Mouse (Mus musculus): ENCODE measurements at regions not wholly inside any gene's neighbourhood (a gene's known extent, or its start where the extent isn't known, plus 50 kb on each side); places are given as distances from the start of the nearest gene placed in this dataset.

DNA sequence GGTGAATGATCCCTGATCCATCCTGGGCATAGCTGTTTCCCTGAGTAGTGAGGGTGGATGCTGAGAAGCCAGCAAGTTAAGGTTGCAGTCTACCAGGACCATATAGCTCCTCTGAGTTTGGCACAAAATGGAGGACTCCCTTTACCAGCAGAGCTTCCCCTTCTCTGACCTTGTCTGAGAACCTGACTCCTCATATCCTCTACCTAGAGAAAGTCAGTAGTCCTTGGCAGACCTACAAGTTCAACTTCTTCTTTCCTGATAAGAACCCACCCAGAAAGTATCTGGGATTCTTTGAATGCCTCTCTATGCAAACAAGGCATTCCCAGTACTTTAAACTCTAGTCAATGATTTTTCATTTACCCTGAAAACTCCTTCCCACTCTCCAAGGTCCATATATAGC, 193.3 kb upstream of the Egln3 start:
- DNase-seq (ENCODE audit: low spot score in 2 of 2) = no peak

DNA sequence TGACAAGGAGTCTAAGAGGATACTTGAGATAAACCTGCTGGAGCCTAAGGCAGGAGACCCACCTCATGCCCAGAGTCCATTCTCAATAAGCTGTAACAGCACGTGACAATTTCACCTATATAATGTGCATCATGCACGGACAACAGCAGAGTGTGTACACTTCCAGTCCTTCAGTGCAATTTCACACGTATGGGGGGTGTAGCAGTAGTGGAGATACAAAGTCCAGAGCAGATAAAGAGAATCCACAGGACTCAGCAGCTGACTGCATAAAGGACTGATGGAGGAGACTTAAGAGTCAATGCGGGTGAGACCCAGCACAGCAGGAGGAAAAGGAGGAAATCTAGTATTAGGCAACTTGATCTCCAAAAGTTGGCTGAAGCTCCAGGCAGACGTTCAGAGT, 192.7 kb upstream of the Egln3 start:
- no peak for DNase-seq (ENCODE audit: low spot score in 2 of 2)

DNA sequence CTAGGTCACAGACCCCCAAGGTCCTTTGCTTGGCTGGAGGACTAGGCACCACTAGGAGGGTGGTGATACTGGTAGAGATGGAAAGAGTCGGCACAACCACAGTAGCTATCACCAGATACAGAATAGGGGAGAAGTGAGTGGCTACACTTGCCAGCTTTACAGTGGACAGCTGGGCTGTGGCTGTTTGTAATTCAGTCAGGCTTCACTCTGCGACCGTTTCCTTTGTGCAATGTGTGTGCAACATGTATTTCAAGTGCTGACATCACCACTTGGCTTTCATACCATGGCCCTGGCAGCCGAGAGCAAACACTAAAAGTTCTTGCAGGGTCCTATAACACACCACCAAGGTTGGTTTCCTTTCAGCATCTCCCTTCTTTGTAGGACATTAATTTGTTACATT, 181.7 kb upstream of the Egln3 start:
- no peak for DNase-seq (ENCODE audit: low spot score in 2 of 2)

DNA sequence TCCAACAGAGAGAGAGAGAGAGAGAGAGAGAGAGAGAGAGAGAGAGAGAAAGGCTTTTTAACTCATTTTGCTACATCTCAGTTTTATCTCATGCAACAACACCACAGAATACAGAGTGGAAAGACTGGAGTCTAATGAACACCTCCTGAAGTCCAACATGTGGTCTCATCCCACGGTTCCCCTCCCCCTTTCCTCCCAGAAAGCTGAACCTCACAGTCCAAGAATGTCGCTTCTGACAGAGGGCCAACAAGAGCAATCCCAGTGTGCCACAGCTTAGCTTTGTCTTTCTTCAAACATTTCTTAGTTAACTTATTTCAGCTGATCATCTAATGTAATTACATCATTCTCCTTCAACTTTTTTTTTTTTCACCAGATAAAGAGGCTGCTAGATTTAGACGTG, 180.5 kb upstream of the Egln3 start:
- no peak for DNase-seq (ENCODE audit: low spot score in 2 of 2)

DNA sequence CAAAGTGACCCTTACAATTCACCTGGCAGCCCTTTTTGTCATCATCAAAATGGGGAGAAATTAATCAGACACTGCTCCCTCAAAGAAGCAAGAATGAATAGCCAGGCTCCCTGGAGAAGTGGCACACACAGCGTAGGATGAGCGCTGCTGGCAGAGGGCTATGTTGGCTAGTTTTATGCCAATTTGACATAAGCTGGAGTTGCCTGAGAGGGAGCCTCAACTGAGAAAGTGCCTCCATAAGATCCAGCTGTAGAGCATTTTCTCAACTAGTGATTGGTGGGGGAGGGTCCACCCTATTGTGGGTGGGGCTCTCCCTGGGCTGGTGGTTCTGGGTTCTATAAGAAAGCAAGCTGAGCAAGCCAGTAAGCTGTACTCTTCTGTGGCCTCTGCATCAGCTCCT, 179.3 kb upstream of the Egln3 start:
- DNase-seq (ENCODE audit: low spot score in 2 of 2) = no peak

DNA sequence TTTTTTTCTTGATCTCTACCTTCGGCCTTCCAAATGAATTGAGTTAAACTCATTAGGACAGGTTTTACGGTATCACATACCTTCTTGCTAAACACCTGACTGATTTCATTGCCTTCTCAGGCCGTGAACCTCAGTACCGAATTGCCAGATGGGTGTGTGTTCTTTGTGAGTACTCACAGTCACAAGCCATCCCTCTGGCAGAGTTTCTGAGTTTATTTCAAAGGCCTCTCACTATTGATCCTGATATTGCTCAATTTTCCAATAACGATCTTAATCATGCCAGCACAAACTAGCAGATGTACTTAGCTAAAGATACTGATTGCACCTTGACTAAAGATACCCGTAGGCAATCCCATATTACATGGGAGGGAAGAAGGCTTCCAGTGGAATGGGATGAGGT, 178.4 kb upstream of the Egln3 start:
- DNase-seq (ENCODE audit: low spot score in 2 of 2) = no peak

DNA sequence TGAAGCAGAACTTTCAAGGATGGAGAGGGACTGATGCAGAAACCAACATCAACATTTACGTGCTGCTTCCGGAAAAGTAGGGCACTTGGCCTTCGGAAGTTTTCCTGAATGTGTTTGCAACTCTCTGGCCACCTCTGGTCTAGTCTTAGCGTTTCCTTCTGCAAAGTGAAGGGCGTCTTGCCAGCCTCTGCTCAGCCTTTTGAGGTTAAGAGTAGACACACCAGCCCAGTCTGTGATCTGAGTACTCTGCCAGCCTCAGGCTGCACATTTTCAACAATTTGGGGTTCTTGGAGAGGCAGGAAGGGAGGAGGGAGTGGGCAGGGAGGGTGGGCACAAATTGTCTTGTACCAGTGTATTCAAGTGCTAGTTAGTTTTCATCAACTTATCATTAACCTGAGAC, 176.7 kb upstream of the Egln3 start:
- DNase-seq (ENCODE audit: low spot score in 2 of 2) = no peak

DNA sequence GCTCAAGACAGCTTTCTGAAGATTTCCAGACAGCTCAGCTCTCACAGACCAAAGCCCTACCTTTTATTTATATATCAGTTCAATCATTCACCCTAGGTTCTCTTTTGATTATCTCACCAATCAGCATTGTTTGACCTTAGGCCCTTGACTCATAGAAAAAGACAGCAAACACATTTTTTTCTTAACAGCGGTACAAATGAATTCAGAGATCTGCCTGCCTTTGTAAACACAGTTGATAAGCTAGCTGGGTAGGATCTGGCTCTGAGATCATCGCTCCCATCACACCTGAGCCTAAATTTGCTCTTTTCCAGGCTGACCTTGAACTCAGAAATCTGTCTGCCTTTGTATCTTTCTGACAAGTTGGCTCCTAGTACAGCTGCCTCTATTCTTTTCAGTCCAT, 174.9 kb upstream of the Egln3 start:
- no peak for DNase-seq (ENCODE audit: low spot score in 2 of 2)

DNA sequence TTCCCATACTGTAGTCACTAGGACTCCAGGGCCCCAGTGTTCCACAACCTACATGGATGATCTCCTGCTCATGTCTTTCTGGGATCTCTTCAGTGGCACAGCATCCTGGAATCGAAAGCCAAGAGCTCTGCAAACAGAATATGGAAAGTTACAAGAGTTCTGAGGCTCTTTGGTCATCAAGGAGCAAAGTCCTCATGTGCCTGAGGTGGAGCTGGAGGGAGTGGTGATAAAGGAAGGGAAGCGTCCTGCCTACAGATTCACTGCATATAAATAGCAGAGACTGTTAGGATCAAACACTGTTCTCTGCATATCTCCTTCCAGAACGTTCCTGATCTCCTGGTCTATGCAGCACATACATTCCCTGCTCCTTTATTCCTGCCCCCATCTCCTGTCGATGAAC, 170.4 kb upstream of the Egln3 start:
- no peak for DNase-seq (ENCODE audit: low spot score in 2 of 2)

DNA sequence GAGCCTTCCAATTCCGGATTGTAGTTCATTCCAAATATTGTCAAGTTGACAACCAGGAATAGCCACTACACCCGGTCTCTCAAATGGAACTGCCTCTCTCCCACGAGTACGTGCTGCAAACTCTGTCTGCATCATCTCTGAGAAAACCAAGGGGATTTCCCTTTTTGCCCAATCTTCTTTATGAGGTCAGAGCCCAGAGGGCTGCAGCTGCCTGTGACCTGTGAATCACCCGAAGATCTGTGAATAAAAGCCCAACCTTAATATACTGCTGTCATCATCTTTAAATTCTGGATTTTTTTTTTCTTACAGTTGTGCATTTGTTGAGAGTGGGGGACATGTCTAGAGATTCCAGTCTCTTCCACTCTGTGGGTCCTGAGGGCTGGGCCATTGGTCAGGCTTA, 165.6 kb upstream of the Egln3 start:
- no peak for DNase-seq (ENCODE audit: low spot score in 2 of 2)

DNA sequence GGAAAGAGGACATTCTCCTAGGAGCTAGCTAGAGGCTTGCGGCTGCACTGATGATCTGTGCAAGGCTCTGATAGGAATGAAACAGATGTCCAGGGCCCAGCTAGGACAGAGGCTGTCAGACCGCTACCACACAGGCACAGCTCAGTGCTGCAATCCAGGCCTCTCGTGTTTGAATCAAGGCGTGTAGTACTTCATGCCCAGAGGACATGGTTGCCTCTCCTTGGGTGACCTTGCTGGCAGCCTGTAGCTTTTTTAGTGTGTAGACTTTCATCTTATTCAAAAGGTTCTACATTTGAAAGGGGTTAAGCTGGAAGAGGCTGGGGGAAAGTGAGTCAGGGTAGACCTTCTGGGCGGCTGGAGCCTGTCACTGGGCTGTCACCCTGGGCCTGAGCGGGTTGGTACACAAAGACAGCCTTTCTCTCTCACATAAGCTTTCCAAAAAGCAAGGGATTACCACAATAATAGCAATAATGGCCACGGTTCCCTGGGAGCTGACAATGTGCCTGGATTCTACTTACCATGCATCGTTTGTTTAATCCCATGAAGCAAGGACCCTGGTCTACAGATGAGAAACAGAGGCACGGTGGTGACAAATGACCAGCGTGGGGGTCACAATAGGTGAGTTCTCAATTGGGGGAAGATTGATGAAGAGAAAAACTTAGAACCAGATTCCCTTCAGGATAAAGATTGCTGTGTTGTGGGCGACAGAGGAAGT, 160.9 kb upstream of the Egln3 start:
- no peak for DNase-seq (ENCODE audit: low spot score in 2 of 2)

DNA sequence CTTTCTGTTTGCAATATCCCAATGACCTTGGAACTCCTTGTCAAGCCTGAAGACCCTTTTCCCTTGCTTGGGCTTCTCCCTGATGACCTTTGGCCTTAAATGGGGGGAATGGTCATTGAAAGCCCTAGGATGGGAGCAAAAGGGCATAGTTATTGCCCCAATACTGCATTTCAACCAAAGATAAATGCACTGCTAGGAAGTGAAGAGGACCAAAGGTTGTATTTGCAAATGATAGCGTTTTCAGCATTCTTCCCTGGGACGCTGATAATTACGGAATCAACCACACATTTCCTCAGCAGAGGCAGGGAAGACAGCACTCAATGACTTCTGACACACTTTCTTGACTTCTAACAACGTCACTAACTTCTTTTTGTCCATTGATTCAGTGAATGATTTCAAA, 158.1 kb upstream of the Egln3 start:
- DNase-seq (ENCODE audit: low spot score in 2 of 2) = no peak

DNA sequence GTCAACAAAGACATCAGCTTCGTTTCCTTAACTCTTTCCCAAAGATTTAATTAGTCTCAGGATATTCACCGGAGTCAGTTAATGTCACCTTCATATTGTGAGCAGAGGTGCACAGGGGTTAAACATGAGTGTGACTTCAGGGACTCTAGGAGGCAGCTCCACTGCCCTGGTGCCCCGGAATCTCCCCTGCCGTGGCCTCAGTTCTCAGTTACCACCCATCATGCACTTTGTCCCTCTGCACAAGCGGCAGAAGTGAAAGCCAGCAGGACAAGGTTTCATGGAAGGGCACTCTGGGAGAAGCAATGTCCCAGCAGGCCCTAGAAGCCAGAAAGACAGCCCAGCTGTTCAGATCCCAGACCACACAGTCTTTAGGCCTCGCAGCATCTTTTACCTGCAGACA, 150.5 kb upstream of the Egln3 start:
- DNase-seq (ENCODE audit: low spot score in 2 of 2) = no peak

DNA sequence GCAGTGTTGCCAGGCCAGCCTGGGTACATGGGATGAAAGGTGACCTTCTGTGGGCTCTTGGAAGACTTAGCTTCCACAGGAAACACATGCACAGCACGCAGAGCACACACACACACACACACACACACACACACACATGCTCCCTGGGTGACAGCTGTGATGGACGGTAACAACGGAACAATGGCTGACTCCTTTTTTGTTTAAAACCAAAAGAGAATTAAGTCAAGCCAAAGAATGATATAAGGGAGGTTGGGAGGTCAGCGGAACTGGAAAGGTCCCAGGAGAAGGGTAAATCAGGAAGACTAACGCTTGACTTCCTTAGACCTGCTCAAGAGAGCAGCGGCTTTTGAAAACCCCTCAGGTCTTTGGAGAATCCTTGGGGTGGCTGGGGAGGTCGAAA, 150.0 kb upstream of the Egln3 start:
- DNase-seq (ENCODE audit: low spot score in 2 of 2) = no peak

DNA sequence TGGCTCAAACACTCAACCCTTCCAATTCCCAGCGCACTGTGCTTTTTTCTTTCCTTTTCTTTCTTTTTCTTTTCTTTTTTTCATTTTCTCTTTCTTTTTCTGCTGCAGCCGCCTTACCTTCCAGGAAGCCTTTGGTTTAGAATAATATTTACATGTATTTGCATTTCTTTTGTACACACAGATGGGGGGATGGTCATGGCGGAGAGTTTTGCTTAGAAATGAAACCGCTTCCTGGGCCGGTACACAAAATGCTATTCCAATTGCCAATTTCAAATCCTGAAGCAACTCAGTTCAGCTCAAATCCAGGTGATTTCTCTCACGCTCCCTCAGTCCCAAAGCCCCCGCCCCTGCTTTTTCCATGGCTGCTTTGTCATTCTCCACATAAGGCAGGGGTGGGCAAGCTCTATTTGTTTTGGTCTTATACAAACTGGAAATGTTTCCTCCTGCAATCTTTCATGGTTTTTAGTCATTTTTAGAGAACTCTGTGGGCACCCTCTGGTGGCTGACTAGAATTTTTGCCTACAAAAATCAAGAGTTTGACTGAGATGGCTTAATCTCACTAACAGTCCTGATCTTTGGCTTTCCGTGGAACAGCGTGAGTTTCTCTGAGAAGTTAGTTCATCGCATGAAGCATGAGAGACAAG, 149.4 kb upstream of the Egln3 start:
- no peak for DNase-seq (ENCODE audit: low spot score in 2 of 2)

DNA sequence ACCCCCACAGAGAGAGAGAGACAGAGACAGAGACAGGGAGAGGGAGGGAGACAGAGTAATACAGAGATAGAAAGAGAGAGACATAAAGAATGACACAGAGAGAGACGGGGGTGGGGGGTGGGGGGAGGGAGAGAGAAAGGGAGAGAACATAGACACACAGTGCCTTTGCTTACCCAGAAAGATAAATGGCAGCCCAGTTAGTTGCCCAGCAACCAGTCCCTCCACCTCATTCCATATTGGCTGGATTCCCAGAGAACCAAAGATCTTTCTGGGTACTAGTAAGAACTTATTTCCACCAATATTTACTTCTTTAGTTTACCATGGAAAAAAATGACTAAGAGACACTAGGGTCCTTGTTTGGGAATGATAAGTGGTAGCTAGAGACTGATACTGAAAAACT, 146.6 kb upstream of the Egln3 start:
- no peak for DNase-seq (ENCODE audit: low spot score in 2 of 2)

DNA sequence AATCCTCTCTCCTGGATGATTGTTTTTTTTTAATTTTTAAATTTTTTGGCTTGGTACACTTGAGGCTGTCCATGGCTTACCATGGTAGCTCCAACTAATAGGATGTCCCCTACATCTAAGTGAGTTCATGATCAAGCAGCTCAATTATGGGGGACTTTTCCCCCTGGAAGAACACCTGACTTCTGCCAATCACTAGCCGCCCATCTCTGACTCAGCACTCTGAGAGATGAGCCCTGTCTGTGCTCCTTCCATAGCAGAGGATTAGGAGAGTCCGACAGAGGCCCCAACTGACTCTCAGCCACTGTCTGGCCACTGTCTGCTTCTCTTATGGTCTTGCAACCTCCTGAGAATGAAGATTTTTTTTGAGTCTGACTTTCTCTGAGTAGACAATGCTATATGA, 145.7 kb upstream of the Egln3 start:
- no peak for DNase-seq (ENCODE audit: low spot score in 2 of 2)

DNA sequence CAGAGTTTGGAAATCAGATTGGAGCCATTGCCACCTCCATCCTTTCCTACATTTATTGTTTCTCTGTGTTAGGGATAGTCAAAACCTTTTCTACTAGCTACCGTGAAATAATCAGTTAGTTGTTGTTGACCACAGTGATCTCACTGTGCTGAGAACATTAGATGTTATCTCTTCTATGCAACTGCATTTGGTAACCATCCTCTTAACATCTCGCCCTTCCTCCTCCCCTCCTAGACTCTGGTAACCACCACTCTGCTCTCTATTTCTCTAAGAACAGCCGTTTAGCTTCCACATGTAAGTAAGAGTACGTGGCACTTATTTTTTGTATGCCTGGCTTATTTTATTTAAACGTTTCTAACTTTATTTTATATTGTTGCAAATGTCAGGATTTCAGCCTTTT, 139.8 kb upstream of the Egln3 start:
- no peak for DNase-seq (ENCODE audit: low spot score in 2 of 2)

DNA sequence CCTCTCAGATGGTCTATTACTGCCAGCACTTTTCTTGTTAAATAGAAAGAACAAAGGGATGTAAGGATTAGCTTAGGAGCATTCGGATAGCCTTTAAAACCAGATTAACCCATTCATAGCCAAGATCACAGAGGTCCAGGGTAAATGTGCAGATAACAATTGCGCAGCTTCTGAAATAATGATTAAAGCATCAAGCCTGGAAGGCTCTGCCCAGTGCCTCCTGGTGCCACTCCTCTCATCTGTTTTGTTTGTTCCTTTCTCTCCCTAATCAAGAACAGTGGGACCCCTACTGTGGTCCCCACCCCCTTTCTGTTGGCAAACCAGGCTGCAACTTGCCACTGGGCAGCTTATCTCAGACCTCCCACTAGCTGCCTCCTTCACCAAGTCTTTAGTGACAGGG, 131.8 kb upstream of the Egln3 start:
- no peak for DNase-seq (ENCODE audit: low spot score in 2 of 2)

DNA sequence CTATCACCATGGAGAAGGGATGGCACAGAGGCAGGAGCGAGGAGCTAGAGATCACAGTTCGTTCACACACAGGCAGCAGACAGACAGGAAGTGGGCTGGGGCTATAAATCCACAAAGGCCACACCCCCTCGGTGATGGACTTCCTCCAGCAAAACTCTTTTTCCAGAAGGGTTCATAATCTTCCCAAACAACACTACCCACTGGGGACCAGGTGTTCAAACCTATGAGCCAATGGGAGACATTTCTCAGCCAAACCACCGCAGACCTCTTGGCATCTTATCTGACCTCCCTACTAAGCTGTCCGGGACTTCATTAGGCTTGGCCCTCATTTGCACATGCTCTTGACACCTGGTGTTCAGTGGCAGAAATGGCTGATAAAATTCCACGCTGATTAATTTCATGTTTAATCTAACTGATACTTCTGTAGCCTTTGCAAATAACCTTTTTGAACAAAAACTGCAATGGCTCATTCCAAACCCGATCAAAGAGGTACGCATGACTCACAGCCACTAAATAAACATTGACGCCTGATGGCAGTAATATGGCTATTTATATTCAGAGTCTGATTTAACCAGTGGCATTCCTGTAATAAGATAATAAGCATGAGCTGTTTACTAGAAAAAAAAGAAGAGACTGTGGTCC, 131.0 kb upstream of the Egln3 start:
- DNase-seq (ENCODE audit: low spot score in 2 of 2) = no peak

DNA sequence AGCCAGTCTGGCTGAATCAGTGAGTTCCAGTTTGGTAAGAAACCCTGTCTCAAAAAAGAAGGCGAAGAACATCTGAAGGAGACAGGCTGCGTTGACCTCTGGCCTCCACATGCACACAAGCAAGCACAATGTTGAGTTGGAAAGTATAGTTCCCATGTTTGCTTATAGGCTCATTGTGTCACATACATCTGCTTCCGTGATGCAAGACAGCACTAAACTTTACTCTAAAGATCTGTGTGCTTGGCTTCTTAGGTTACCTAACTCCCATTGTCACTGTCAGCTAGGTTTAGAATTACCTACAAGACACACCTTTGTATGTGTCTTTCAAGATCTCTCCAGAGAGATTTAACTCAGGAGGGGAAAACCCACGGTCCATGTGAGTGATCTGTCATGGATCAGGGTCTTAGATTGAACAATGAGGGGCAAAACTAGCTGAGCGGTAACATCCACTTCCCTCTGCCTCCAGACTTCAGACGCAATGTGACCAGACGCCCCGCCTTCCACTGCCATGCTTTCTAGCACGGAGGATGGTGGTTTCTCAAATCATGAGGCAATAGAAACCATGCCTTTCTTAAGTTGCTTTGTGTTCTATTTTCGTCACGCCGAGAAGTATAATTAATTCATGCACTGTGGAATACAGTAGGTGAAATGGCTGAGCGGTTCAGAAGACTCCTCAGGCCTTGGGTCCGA, 130.1 kb upstream of the Egln3 start:
- DNase-seq (ENCODE audit: low spot score in 2 of 2) = no peak

DNA sequence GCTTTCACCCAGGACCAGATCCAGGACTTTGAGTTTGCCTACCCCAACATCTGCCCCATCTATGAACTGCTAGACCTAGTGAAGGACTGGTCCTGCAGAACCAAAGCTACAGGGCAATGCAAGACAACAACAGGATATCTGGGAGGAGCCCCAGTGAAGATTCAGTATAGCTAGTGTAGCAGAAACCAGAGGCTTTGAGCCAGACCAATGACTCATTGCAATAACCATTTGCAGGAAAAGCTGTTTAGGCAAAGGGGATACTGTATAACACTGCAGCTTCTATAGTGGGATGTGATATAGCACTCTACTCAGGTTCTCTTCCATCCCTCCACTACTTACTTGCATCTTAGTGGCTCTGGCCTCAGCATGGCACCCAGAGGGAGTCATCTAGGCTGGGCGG, 123.8 kb upstream of the Egln3 start:
- DNase-seq (ENCODE audit: low spot score in 2 of 2) = no peak
